Mouse (Mus musculus) spleen, adult 12 weeks (tissue): Measurements from ENCODE around the gene Sorbs1.

Source experiments
- DNase-seq: peaks from one replicate; pipeline ENCODE4 v3.0.0; 2022; ENCODE audit warnings: low spot score

Sorbs1 gene

GRCm38 (mm10) chr19:40512500-40513421 is 818 bp downstream of the Sorbs1 start:
- peak; percentile 26 for DNase-seq

DNA sequence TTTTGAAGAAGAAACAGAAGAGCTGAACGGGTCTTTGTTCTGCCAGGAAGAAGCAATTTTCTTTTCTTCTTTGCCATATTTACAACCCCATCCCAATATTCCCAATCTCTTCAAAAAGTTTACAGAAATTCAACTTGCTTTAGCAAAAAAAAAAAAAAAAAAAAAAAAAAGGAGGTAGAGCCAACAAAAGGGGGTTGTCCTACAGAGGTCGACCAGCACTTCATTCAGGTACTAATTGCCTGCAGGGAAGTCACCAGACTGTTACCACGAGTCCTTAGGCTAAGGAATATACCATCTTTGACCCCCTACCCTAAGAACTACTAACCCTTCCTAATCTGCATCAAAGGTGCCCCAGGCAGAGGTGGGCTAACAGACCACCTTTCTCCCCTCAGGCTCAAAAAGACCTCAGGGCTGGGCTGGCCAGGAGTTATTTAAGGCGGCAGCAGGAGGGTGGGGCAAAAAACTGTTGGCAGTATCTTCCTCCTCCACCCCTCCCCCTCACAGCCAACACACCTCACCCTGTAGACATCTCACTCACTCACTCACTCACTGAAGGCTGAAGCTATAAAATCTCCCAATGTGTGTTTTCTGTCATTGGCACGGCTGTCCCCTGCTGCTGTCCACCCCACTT is 1.8 kb downstream of the Sorbs1 start:
- DNase-seq, result peak; percentile 35

DNA sequence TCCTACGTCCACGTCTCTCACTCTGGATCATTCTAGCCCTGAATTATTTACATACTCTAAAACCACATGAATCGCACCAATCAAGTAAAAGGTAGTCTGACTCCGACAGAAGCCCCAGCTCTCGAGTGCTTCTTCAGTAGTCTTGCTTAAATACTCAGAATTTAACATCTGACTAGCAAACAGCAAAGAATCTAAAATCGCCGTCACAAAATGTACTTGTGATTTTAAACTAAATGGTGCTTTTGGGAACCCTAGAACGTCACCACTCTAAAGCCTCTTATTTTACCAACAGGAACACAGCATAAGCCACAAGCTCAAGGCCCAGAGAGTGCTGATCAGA is 2.5 kb downstream of the Sorbs1 start:
- DNase-seq, result no peak

DNA sequence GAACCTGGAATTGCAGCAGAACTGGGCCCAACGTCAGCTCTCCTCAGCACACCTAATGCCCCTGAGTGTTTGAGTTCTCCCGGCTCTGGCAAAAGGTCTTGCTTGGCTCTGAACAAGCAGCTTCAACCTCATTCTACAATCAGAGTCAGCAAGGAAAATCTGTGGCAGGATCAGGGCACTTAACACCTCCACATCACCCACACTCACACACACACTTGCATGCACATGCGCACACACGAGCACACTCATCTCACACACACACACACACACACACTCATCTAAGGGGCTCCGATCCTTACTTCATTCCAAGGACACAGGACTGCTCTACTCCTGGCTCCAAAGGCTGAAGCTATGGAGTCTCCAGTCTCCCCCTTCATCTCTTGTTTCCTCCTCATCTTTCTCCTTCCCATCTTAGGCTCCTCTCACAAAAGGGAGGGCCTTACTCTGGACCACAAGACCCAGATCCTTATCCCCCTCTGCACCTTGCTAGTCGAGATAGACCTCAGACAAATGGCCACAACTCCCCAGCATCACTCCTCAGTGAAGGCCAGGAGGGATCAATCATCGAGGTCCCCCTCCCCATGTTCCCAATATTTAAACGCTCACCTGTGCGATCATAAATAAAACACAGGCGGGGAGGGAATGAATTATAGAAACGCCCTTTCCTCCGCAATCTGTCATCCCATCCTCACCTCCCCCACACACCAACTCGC is 3.0 kb downstream of the Sorbs1 start:
- DNase-seq, result no peak

DNA sequence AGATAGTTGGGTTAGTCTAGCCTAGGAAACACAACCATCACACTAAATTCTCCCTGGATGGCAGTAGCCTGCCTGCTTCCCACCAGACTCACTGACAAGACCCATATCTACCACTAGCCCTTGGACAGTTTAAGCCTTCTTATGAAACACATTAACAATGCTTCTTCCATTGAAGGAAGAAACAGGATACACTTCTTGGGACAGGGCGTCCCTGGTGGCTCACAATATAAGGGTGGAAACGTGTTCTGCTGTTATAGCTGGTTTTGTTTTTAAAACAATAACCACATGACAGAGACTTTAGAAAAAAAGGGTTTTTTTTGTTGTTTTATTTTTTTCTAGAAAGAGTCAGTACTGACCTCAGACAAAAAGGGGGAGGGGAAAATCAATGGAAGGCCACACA is 4.3 kb downstream of the Sorbs1 start:
- no peak for DNase-seq

GRCm38 (mm10) chr19:40508851-40509250 is 4.7 kb downstream of the Sorbs1 start:
- DNase-seq, result no peak

DNA sequence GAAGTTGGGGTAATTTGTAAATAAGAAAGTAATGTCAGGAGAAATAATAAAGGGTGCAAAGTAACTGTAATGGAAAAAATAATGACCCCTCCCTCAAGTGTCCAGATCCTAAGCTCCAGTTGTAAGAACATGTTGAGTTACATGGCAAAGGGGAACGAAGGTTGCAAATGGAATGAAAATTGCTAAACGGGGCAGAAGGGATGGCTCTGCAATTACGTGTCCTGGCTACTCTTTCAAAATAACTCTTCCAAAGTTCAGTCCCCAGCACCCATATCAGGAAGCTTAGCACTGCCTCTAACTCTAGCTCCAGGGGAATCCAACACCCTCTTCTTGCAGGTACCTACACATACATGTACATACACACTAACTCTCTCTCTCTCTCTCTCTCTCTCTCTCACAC is 6.6 kb downstream of the Sorbs1 start:
- DNase-seq, result no peak

DNA sequence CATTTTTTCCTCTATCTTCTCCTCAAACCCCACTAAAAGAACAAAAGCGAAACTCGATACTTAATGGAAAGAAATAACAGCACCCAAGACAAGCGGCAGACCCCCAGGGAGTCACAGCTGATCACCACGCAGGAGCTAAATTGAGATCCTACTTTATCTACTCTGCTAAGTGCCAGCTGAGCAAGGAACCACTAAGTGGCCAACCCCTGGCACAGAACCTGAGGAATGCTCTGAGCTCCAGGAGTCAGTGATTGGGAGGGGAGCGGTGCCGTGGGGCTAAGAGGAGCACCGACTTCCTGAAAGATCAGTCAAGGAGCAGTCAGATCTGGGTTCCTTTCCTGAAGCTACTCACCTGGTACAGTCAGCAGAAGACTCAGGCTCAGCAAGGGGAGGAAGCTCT is 9.2 kb downstream of the Sorbs1 start:
- no peak for DNase-seq

DNA sequence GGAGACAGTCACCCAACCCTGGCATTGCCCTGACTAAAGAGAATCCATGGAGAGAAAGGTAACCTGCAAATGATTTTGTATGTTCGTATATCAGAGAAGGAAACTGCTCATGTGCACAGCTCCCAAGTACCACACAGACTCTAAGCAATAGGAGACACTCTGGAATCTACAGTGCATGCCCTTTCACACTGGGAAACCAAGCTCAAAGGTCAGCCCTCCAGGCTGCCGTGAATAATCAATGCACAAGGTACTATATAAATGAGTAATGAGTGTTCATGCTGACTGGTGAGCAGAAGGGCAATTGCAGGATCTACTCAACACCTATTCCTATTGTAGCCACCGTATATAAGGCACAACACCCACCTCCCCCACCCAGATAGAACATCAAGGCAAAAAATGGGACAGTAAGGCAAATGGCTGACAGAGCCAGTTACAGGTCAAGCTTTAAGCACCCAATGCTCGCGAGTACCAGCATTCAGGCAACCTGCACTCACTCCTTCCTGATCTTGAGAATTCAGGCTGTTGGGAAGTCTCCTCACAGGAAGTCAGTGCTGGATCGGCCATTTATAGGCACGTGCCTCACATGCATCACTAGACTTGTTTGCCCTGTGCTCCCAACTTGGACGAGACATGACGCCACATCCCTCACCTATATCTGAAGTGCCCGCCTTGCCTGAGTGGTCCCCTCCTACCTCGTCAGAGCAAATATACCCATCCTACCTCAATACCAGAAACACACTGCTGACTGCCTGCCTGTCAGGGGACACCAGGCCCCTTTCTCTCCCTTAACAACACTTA is 13.4 kb downstream of the Sorbs1 start:
- DNase-seq, result no peak

DNA sequence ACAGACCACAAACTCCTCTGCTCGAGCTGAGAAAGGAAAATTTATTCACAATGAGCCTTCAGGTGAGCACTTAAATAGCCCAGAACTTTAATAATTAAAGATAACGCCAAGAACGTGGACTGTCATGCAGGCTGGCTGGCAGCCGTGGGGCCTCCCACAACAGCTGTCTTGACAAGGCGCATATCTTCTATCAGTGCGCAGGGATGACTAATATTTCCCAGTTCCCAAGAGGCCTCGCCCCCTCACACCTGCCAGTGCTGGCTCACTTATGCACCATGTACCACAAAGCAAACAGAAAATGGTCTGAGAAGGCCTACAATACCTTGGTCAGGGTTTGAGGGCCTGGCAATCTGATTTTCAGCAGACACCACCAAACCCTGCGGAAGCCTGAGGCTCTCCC is 14.4 kb downstream of the Sorbs1 start:
- no peak for DNase-seq

- DNase-seq, result no peak
Measured at GRCm38 (mm10) chr19:40498162-40498725, 15.3 kb downstream of the Sorbs1 start.

DNA sequence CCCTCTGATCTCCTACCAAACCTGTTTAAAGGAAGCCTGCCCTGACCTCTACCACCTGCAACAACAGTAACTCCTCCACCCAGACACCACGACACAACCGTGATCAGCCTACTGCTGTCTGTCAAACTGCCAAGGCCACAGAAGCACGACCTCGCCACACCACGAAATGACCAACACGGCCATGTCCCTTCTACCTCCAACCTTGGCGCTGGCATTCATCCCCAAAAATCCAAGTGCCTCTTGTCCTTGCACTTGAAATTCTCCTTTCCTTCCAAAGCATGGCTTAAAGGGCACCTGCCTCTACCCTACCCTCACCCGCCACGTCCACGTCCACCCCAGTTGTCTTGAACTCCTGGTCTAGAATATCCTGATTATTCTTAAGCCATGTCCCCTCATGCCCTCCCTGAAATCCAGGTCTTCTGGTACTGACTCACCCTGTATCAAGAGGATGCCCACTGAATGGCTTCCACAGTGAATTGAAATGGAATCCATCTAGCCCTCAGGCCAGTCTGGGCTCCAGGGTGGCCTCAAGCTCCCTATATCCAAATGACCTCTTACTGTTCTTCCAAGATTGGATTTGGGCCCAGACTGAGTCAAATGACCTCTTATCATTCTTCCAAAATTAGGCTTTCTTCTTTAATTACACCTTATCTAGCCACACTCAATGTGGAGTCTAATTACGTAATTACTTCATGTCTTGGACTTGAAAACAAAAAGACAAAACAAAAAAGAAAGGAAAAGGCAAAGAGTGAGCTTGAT is 16.9 kb downstream of the Sorbs1 start:
- no peak for DNase-seq

- no peak for DNase-seq
Measured at GRCm38 (mm10) chr19:40496071-40496470, 17.5 kb downstream of the Sorbs1 start.

GRCm38 (mm10) chr19:40492902-40493301 is 20.7 kb downstream of the Sorbs1 start:
- DNase-seq, result no peak

- no peak for DNase-seq
Measured at GRCm38 (mm10) chr19:40491442-40491841, 22.1 kb downstream of the Sorbs1 start.

DNA sequence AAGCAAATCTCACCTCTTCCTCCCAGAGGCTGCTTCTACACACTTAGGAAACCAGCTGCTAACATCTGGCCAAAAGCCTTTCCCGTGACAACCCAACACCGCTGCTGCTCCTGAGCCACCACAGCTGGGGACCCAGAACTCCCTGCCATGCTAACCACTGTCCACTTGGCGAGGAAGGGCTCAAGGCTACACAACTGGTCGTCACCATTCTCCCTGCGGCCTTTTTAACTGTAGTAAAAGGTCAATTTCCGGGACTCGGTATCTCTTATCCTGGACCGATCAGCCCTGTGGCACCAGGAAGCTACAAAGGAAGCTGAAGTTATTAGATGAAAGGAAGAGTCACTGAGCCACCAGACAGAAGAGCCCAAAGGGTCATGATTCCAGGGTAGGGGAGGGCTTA is 22.8 kb downstream of the Sorbs1 start:
- no peak for DNase-seq

- DNase-seq, result no peak
Measured at GRCm38 (mm10) chr19:40489633-40490032, 23.9 kb downstream of the Sorbs1 start.

- no peak for DNase-seq
Measured at GRCm38 (mm10) chr19:40488853-40489454, 24.6 kb downstream of the Sorbs1 start.

- no peak for DNase-seq
Measured at GRCm38 (mm10) chr19:40487561-40487960, 26.0 kb downstream of the Sorbs1 start.

GRCm38 (mm10) chr19:40481115-40481514 is 32.5 kb downstream of the Sorbs1 start:
- no peak for DNase-seq

GRCm38 (mm10) chr19:40478161-40478575 is 35.4 kb downstream of the Sorbs1 start:
- DNase-seq, result no peak
